Mouse (Mus musculus) hindbrain, postnatal 0 days (tissue): ENCODE measurements around the gene Wdr75. TPM values are rescaled to one million over a fixed set of nuclear protein-coding genes. Genes with fewer than 3 reads are reported as not detected.

Experiments
- ATAC-seq: fragments of 200-750 bp; cut with Nextera tagmentation; 2 replicates; pipeline ENCODE4 v1.8.0; 2017; ENCODE audit warnings: mild to moderate bottlenecking, moderate TSS enrichment, moderate library complexity
- DNase-seq: peaks from one replicate; pipeline ENCODE4 v3.0.0-alpha.2; 2015; ENCODE audit warnings: low spot score
- H3K27ac ChIP-seq: fragments of 300-500 bp; sonication (generic); 2 replicates; pipeline ENCODE4 v1.5.1; 2014; ENCODE audit warnings: mild to moderate bottlenecking
- H3K27me3 ChIP-seq: fragments of 300-500 bp; sonication (generic); 2 replicates; pipeline ENCODE4 v1.6.1; 2014; ENCODE audit warnings: low read length, mixed read lengths; ENCODE audit not compliant: insufficient read depth
- H3K36me3 ChIP-seq: fragments of 300-500 bp; sonication (generic); 2 replicates; pipeline ENCODE4 v1.6.1; 2014; ENCODE audit warnings: low read length, mixed read lengths; ENCODE audit not compliant: insufficient read depth
- H3K4me1 ChIP-seq: fragments of 300-500 bp; sonication (generic); 2 replicates; pipeline ENCODE4 v1.6.1; 2014; ENCODE audit warnings: antibody characterized with exemption, low read length, mixed read lengths; ENCODE audit not compliant: insufficient read depth
- H3K4me2 ChIP-seq: fragments of 300-500 bp; sonication (generic); 2 replicates; pipeline ENCODE4 v1.6.1; 2014; ENCODE audit warnings: low read depth, mild to moderate bottlenecking, low read length, moderate library complexity, mixed read lengths
- H3K4me3 ChIP-seq: fragments of 300-500 bp; sonication (generic); 2 replicates; pipeline ENCODE4 v1.5.1; 2014; ENCODE audit warnings: low read length
- H3K9ac ChIP-seq: fragments of 300-500 bp; sonication (generic); replicated peaks from 2 replicates; pipeline ENCODE4 v1.6.1; 2014; ENCODE audit warnings: mild to moderate bottlenecking, low read length, moderate library complexity, mixed read lengths
- H3K9me3 ChIP-seq: fragments of 300-500 bp; sonication (generic); 2 replicates; pipeline ENCODE4 v1.6.1; 2016; ENCODE audit warnings: low read length, mixed read lengths
- CTCF ChIP-seq: IDR thresholded peaks from 2 replicates; pipeline ENCODE4 v1.5.1; 2016; ENCODE audit warnings: antibody characterized with exemption, control low read depth, low read depth
- WGBS: fragments of 180-500 bp; shearing (Covaris S2); extraction: QIAGEN DNeasy Blood & Tissue Kit; methylation state at CpG from one replicate; pipeline ENCODE4 v1.1.7; 2014; 5-methylcytosine and 5-hydroxymethylcytosine counted together
- polyA plus RNA-seq: library from polyadenylated mRNA; unstranded; fragments of >200 nt; fragmentation: Nextera tagmentation; extraction: Ambion mirVana; gene quantifications from 2 replicates; pipeline ENCODE4 v1.2.1, GENCODE M21; 2015
- total RNA-seq: library from RNA; depleted of rRNA; stranded (reverse); fragments of >200 nt; gene quantifications from 2 replicates; pipeline ENCODE4 v1.2.3, GENCODE M21; 2014

Gene Wdr75
- total and polyA plus RNA-seq, 2 experiments from 2014 or later: 41.3 to 336 TPM

DNA sequence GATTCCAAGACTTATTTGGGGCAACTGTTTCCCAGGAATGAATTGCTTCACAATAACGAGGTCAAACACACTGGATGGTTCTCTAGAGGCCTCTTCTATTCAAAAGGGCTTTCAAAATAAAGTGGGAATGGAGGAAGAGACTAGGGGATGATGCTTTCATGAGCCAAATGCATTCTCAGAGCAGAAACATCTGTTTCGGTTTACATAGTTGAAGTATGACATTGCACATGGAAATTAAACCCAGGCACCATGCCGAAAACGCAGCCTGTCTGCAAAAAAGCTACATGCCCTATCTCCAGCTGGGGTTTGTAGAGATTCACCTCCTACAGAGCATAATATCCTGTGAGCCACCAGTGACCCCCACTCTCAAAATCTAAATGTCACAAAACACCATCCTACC lies 29.3 kb upstream of the Wdr75 start:
- no peak overlapping the region for H3K9ac ChIP-seq
- DNase-seq: no peak
- no peaks in the 10 kb centered on the region for H3K9me3 ChIP-seq
- H3K4me3 ChIP-seq: no peak overlapping the region
- H3K27me3 ChIP-seq: no peaks in the 10 kb centered on the region
- no peak for ATAC-seq
- 77% methylated on average over 4 of the region's 4 CpGs for WGBS
- H3K4me2 ChIP-seq: no peak overlapping the region
- no peaks in the 10 kb centered on the region for H3K36me3 ChIP-seq
- no peaks in the 10 kb centered on the region for H3K4me1 ChIP-seq
- no peak overlapping the region for H3K27ac ChIP-seq
- no peak for TF ChIP-seq CTCF

DNA sequence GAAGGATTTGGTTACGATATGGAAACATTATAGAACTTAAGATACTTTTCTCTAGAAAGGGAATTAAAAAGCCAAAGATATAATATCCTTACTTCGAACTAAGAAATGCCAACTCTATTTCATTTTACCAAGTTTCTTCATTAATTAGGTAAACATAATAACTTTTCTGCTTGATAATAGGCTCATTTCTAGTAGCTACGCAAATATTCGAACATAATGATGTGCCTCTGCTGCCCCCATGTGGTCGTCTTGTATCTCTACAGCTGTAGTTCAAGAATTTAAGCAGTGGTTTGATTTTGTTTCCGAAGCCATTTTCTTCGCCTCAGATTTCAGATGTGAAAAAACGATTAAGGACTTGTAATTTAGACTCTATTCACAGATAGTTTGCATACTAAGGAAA lies 28.8 kb upstream of the Wdr75 start:
- peak; percentile 90 for DNase-seq
- no peak for ATAC-seq
- Histone ChIP-seq H3K4me1 (no peaks in the 10 kb centered on the region), H3K36me3 (no peaks in the 10 kb centered on the region), H3K27ac (no peak overlapping the region), H3K27me3 (no peaks in the 10 kb centered on the region), H3K9ac (no peak overlapping the region), H3K4me3 (no peak overlapping the region), H3K4me2 (0 out of 2 replicates have a peak overlapping the region, but pooled peaks have one; percentile 8), H3K9me3 (no peaks in the 10 kb centered on the region)
- peak; percentile 79 for TF ChIP-seq CTCF
- WGBS: 28% methylated on average over 8 of the region's 8 CpGs

DNA sequence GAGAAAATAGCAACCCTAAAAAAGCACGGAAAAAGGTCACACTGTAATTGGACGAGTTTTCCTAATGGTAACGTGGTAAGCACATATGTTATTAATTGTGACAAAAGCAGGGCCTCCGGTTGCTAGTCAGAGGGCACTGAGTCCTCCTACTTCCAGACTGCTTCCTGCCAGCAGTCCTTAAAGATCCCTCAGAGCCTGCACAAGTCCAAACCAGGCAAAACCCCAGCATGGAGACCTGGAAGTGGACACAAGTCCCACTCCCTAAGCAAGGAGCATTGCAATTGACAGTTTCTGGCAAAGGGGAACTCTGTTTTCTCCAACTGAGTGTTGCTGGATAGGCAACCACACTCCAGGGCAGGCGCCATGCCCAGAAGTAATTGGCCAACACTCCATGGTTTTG lies 27.4 kb upstream of the Wdr75 start:
- ATAC-seq (no peak), DNase-seq (peak; percentile 8)
- WGBS: 65% methylated on average over 5 of the region's 5 CpGs
- no peaks in the 10 kb centered on the region for H3K4me1 ChIP-seq
- no peaks in the 10 kb centered on the region for H3K27me3 ChIP-seq
- H3K36me3 ChIP-seq: no peaks in the 10 kb centered on the region
- TF ChIP-seq CTCF: no peak
- no peak overlapping the region for H3K9ac ChIP-seq
- no peak overlapping the region for H3K4me3 ChIP-seq
- H3K4me2 ChIP-seq: no peak overlapping the region
- no peaks in the 10 kb centered on the region for H3K9me3 ChIP-seq
- H3K27ac ChIP-seq: no peak overlapping the region

DNA sequence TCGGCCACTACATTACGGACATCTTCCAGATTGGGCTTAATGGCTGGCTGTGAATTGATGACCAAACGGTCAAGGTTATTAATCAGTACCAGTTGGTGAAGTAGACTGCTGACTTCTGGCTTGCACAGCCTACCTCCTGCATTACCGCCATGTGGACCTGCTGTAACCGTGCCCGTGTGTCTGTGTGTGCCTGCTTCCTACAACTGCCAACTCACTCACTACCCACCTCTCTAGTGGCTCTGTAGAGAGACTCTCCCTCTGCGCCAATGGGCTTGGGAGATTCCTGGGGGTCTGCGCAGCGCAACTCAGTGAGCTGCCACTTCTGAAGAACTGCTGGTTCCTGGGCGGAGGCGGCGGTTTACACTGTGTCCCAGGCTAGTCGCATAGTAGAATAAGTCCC lies 25.6 kb upstream of the Wdr75 start:
- Histone ChIP-seq H3K27ac (no peak overlapping the region), H3K4me3 (no peak overlapping the region), H3K27me3 (no peaks in the 10 kb centered on the region), H3K9me3 (no peaks in the 10 kb centered on the region), H3K9ac (no peak overlapping the region), H3K4me2 (no peak overlapping the region), H3K36me3 (no peaks in the 10 kb centered on the region), H3K4me1 (no peaks in the 10 kb centered on the region)
- ATAC-seq (no peak), DNase-seq (no peak)
- WGBS: 94% methylated on average over 13 of the region's 13 CpGs
- no peak for TF ChIP-seq CTCF

DNA sequence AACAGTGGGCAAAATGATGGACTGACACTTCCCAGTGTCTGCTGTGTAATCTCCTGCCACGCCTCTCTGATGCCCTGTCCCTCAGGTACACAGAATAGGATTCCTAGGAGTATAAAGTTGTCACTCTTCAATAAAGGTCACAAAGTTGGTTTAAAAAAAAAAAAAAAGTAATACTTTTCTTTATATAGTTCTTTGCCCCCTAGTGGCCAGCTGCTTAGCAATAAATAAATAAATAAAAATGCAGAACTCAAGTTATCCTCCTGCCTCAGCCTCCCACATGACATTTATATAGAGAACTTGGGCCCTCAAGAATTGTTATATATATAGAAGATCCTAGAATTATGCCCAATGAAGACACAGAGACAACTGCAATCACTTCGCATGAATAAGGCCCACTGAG lies 24.9 kb upstream of the Wdr75 start:
- H3K27me3 ChIP-seq: no peaks in the 10 kb centered on the region
- H3K9ac ChIP-seq: no peak overlapping the region
- 0 out of 2 replicates have a peak, but pooled peaks have one; percentile 9 for TF ChIP-seq CTCF
- no peak overlapping the region for H3K27ac ChIP-seq
- WGBS: 98% methylated on average over 2 of the region's 2 CpGs
- H3K4me2 ChIP-seq: no peak overlapping the region
- H3K9me3 ChIP-seq: no peaks in the 10 kb centered on the region
- no peaks in the 10 kb centered on the region for H3K36me3 ChIP-seq
- DNase-seq (no peak), ATAC-seq (no peak)
- no peaks in the 10 kb centered on the region for H3K4me1 ChIP-seq
- no peak overlapping the region for H3K4me3 ChIP-seq

DNA sequence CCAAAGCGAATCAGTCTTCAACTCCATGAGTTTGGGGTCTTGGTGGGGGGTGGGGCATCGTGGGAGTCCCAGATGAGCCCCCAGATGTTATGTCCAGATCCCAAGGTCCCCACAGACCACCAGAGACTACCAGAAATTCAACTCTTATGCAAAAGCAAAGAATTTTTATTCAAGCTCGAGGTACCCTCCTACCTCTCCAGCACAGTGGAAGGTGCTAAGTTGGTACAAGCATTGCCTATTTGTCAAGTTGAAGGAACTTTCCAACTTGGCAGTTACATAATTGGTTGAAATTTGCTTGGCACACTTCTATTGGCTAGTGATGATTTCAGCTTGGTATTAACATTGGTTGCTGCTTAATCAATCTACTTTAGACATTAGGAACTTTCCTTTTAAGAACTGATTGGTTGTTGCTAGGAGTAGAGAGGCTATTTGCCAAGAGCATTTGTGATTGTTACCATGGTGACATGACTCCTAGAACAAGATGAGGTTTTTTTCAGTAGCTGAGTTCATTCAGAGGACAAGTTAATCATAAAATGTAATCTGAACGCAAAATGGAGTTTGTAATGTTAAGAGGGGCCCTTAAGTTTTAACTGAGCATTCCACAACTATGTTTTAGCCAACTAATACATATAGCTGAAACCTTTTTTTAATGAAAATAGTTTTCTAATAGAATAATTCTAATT lies 14.2 kb upstream of the Wdr75 start:
- DNase-seq: peak; percentile 23
- no peaks in the 10 kb centered on the region for H3K36me3 ChIP-seq
- ATAC-seq: 0 out of 2 replicates have a peak, but pooled peaks have one; percentile 49
- H3K9ac ChIP-seq: no peak overlapping the region
- no peaks in the 10 kb centered on the region for H3K9me3 ChIP-seq
- 64% methylated on average over 4 of the region's 4 CpGs for WGBS
- no peaks in the 10 kb centered on the region for H3K4me1 ChIP-seq
- no peak overlapping the region for H3K4me3 ChIP-seq
- TF ChIP-seq CTCF: no peak
- no peak overlapping the region for H3K27ac ChIP-seq
- H3K27me3 ChIP-seq: no peaks in the 10 kb centered on the region
- no peak overlapping the region for H3K4me2 ChIP-seq

DNA sequence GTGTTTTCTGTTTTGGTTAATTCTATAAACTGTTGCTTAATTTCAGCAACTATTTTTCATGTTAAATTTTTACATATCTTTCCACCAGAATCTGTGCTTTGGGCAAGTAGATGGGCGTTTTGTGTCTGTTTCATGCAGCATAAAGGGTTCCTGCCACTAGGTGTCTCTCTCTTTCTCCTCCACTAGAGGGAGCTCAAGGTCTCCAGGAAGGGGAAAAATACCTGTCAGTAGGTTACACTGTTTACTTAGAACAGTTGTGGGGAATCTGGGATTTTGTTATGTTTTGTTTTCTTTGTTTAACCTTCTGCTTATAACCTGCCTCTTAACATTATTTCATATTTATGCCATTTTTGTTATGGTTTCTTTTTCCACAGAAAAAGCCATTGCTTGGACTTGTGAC lies 21.9 kb downstream of the Wdr75 start:
- Histone ChIP-seq H3K27ac (no peak overlapping the region), H3K4me1 (no peaks in the 10 kb centered on the region)
- DNase-seq: peak; percentile 82

More for the DNA sequence above, 21.9 kb downstream of the Wdr75 start:
- Histone ChIP-seq H3K9ac (no peak overlapping the region), H3K9me3 (no peaks in the 10 kb centered on the region), H3K27me3 (no peaks in the 10 kb centered on the region), H3K4me2 (no peak overlapping the region), H3K4me3 (no peak overlapping the region), H3K36me3 (peaks cover 41% of the 10 kb centered on the region)
- peak; percentile 94 for TF ChIP-seq CTCF
- 13% methylated on average over 1 of the region's 1 CpGs for WGBS
- ATAC-seq: peak; percentile 74; the same call in 1 of the 2 replicates
